Mouse (Mus musculus) kidney, embryonic 14.5 days (tissue): ENCODE results near the gene Kcnq1. TPM values are rescaled to one million over a fixed set of nuclear protein-coding genes. Genes with fewer than 3 reads are reported as not detected.

ENCODE experiments used
- ATAC-seq: fragments of 200-750 bp; cut with Nextera tagmentation; 2 replicates; pipeline ENCODE4 v1.8.0; 2017; ENCODE audit warnings: moderate number of reproducible peaks, mild to moderate bottlenecking, moderate TSS enrichment, moderate library complexity; ENCODE audit not compliant: low FRiP score, low TSS enrichment
- H3K27ac ChIP-seq: fragments of 300-500 bp; sonication (generic); 2 replicates; pipeline ENCODE4 v1.5.1; 2014; ENCODE audit warnings: low read depth, mild to moderate bottlenecking, low read length, moderate library complexity, mixed read lengths
- H3K27me3 ChIP-seq: fragments of 300-500 bp; sonication (generic); 2 replicates; pipeline ENCODE4 v1.6.1; 2014; ENCODE audit warnings: mild to moderate bottlenecking, low read length; ENCODE audit not compliant: control insufficient read depth, insufficient read depth
- H3K36me3 ChIP-seq: fragments of 300-500 bp; sonication (generic); 2 replicates; pipeline ENCODE4 v1.6.1; 2014; ENCODE audit warnings: low read length, mixed read lengths; ENCODE audit not compliant: control insufficient read depth, insufficient read depth
- H3K4me1 ChIP-seq: fragments of 300-500 bp; sonication (generic); 2 replicates; pipeline ENCODE4 v1.6.1; 2014; ENCODE audit warnings: low read length, mixed read lengths; ENCODE audit not compliant: control insufficient read depth, insufficient read depth
- H3K4me2 ChIP-seq: fragments of 300-500 bp; sonication (generic); replicated peaks from 2 replicates; pipeline ENCODE4 v1.6.1; 2014; ENCODE audit warnings: low read depth, mild to moderate bottlenecking, low read length
- H3K4me3 ChIP-seq: fragments of 300-500 bp; sonication (generic); 2 replicates; pipeline ENCODE4 v1.5.1; 2014; ENCODE audit warnings: mild to moderate bottlenecking, low read length
- H3K9ac ChIP-seq: fragments of 300-500 bp; sonication (generic); 2 replicates; pipeline ENCODE4 v1.6.1; 2014; ENCODE audit warnings: low read depth, mild to moderate bottlenecking, low read length, moderate library complexity
- H3K9me3 ChIP-seq: fragments of 300-500 bp; sonication (generic); 2 replicates; pipeline ENCODE4 v1.6.1; 2016; ENCODE audit warnings: low read length; ENCODE audit not compliant: control insufficient read depth
- WGBS: fragments of 180-500 bp; shearing (Covaris S2); extraction: QIAGEN DNeasy Blood & Tissue Kit; methylation state at CpG from one replicate; pipeline ENCODE4 v1.1.7; 2014; 5-methylcytosine and 5-hydroxymethylcytosine counted together
- polyA plus RNA-seq: library from polyadenylated mRNA; unstranded; fragments of >200 nt; fragmentation: Nextera tagmentation; extraction: Ambion mirVana; gene quantifications from 2 replicates; pipeline ENCODE4 v1.2.1, GENCODE M21; 2014

Gene Kcnq1
- 4.0 and 5.4 TPM in 2 replicates for polyA plus RNA-seq

- peak within 1 kb of the TSS; percentile 45; the same call in 1 of the 2 replicates for H3K9ac ChIP-seq
- H3K9me3 ChIP-seq = no peaks in the 10 kb centered on the region
- H3K4me2 ChIP-seq = peak within 1 kb of the TSS; percentile 92
- 64% methylated on average over 4 of the region's 4 CpGs for WGBS
- H3K27me3 ChIP-seq = peaks cover 29% of the 10 kb centered on the region
- peaks cover 13% of the 10 kb centered on the region for H3K4me1 ChIP-seq
- ATAC-seq = no peak
- no peaks in the 10 kb centered on the region for H3K36me3 ChIP-seq
- no peak within 1 kb of the TSS for H3K27ac ChIP-seq
- H3K4me3 ChIP-seq = peak within 1 kb of the TSS; percentile 47
These were observed at the start of gene Kcnq1 for GRCm38 (mm10) chr7:143106062-143106461. TSS of gene Kcnq1 (plus strand) at chr7:143106362.

- Histone ChIP-seq H3K27me3 (no peaks in the 10 kb centered on the region), H3K36me3 (peaks cover 16% of the 10 kb centered on the region), H3K4me3 (no peak overlapping the region), H3K4me1 (peaks cover 30% of the 10 kb centered on the region), H3K4me2 (no peak overlapping the region), H3K27ac (0 out of 2 replicates have a peak overlapping the region, but pooled peaks have one; percentile 61), H3K9me3 (no peaks in the 10 kb centered on the region), H3K9ac (no peak overlapping the region; the same call in 1 of the 2 replicates)
- ATAC-seq = no peak
- WGBS = 84% methylated on average over 5 of the region's 5 CpGs
These were observed 49.1 kb upstream of the Kcnq1 start for GRCm38 (mm10) chr7:143057023-143057422.

- no peaks in the 10 kb centered on the region for H3K9me3 ChIP-seq
- H3K27ac ChIP-seq = peak overlapping the region; percentile 61; the same call in 1 of the 2 replicates
- peaks cover 30% of the 10 kb centered on the region for H3K4me1 ChIP-seq
- H3K27me3 ChIP-seq = no peaks in the 10 kb centered on the region
- WGBS = 77% methylated on average over 9 of the region's 9 CpGs
- H3K4me2 ChIP-seq = no peak overlapping the region; the same call in 1 of the 2 replicates
- H3K4me3 ChIP-seq = no peak overlapping the region
- no peak for ATAC-seq
- no peak overlapping the region for H3K9ac ChIP-seq
- peaks cover 23% of the 10 kb centered on the region for H3K36me3 ChIP-seq
These were observed 48.4 kb upstream of the Kcnq1 start for GRCm38 (mm10) chr7:143057667-143058220.

GRCm38 (mm10) chr7:143058221-143058697 is 47.9 kb upstream of the Kcnq1 start:
- ATAC-seq = no peak
- H3K9ac ChIP-seq = no peak overlapping the region
- 64% methylated on average over 5 of the region's 5 CpGs for WGBS
- H3K27ac ChIP-seq = peak overlapping the region; percentile 78
- no peak overlapping the region for H3K4me3 ChIP-seq
- H3K36me3 ChIP-seq = peaks cover 28% of the 10 kb centered on the region
- H3K4me2 ChIP-seq = no peak overlapping the region; the same call in 1 of the 2 replicates
- no peaks in the 10 kb centered on the region for H3K9me3 ChIP-seq
- H3K4me1 ChIP-seq = peaks cover 30% of the 10 kb centered on the region
- no peaks in the 10 kb centered on the region for H3K27me3 ChIP-seq

GRCm38 (mm10) chr7:143059202-143059870 is 46.8 kb upstream of the Kcnq1 start:
- peaks cover 39% of the 10 kb centered on the region for H3K36me3 ChIP-seq
- no peaks in the 10 kb centered on the region for H3K27me3 ChIP-seq
- H3K9me3 ChIP-seq = no peaks in the 10 kb centered on the region
- H3K4me1 ChIP-seq = peaks cover 22% of the 10 kb centered on the region
- WGBS = 78% methylated on average over 5 of the region's 5 CpGs
- H3K9ac ChIP-seq = no peak overlapping the region
- no peak overlapping the region for H3K4me3 ChIP-seq
- no peak for ATAC-seq
- H3K27ac ChIP-seq = no peak overlapping the region; the same call in 1 of the 2 replicates
- H3K4me2 ChIP-seq = no peak overlapping the region

- Histone ChIP-seq H3K27ac (no peak overlapping the region), H3K36me3 (peaks cover 68% of the 10 kb centered on the region), H3K4me2 (no peak overlapping the region), H3K4me3 (no peak overlapping the region), H3K27me3 (no peaks in the 10 kb centered on the region), H3K9ac (no peak overlapping the region), H3K4me1 (no peaks in the 10 kb centered on the region; the same call in 1 of the 2 replicates), H3K9me3 (no peaks in the 10 kb centered on the region)
- WGBS = 86% methylated on average over 2 of the region's 2 CpGs
- ATAC-seq = no peak
These were observed 43.5 kb upstream of the Kcnq1 start for GRCm38 (mm10) chr7:143062704-143063103.

GRCm38 (mm10) chr7:143064226-143064625 is 41.9 kb upstream of the Kcnq1 start:
- Histone ChIP-seq H3K9ac (no peak overlapping the region), H3K4me3 (no peak overlapping the region), H3K27me3 (no peaks in the 10 kb centered on the region), H3K4me2 (no peak overlapping the region), H3K36me3 (peaks cover 74% of the 10 kb centered on the region), H3K27ac (no peak overlapping the region), H3K9me3 (no peaks in the 10 kb centered on the region), H3K4me1 (no peaks in the 10 kb centered on the region; the same call in 1 of the 2 replicates)
- 81% methylated on average over 6 of the region's 6 CpGs for WGBS
- ATAC-seq = no peak

- 92% methylated on average over 2 of the region's 2 CpGs for WGBS
- Histone ChIP-seq H3K9me3 (no peaks in the 10 kb centered on the region), H3K27ac (no peak overlapping the region), H3K4me3 (no peak overlapping the region), H3K4me2 (no peak overlapping the region), H3K9ac (no peak overlapping the region), H3K4me1 (peaks cover 7% of the 10 kb centered on the region), H3K36me3 (peaks cover 78% of the 10 kb centered on the region), H3K27me3 (no peaks in the 10 kb centered on the region)
- no peak for ATAC-seq
These were observed 40.5 kb upstream of the Kcnq1 start for GRCm38 (mm10) chr7:143065692-143066091.

- H3K36me3 ChIP-seq = peaks cover 66% of the 10 kb centered on the region
- no peak overlapping the region for H3K9ac ChIP-seq
- H3K4me1 ChIP-seq = peaks cover 9% of the 10 kb centered on the region
- no peaks in the 10 kb centered on the region for H3K9me3 ChIP-seq
- H3K27ac ChIP-seq = no peak overlapping the region
- WGBS = 78% methylated on average over 2 of the region's 2 CpGs
- ATAC-seq = no peak
- no peak overlapping the region for H3K4me2 ChIP-seq
- H3K27me3 ChIP-seq = no peaks in the 10 kb centered on the region
- H3K4me3 ChIP-seq = no peak overlapping the region
These were observed 38.7 kb upstream of the Kcnq1 start for GRCm38 (mm10) chr7:143067469-143067868.
